Comparison of ENCODE assay signal across 18 mouse cellular contexts in genomic region chr13:92398491-92399384, GRCm38 (mm10). TPM values are rescaled to one million over a fixed set of nuclear protein-coding genes. Genes with fewer than 3 reads are reported as not detected.
DNase-seq lines count a peak whose midpoint lies in the region; ATAC-seq and TF ChIP-seq lines count a peak whose summit lies in the region.
"Had no signal": no experiment of that assay in that cellular context is flagged by ENCODE, and none has a peak within 500 bp of the region (broad histone marks: within the 10 kb centered on the region; RNA-seq: fewer than 3 reads in every experiment).

No protein-coding gene starts in this region.

- 0 out of 2 replicates have a peak, but pooled peaks have one; percentile 35 for ATAC-seq in forebrain, embryonic 15.5 days (replicated peaks)
- ATAC-seq in forebrain, embryonic 16.5 days = no peak
- ATAC-seq in midbrain, postnatal 0 days (ENCODE audit: low FRiP score) = 0 out of 2 replicates have a peak, but pooled peaks have one; percentile 31
- ATAC-seq: intestine, postnatal 0 days had no signal

- H3K4me3 ChIP-seq in forebrain, embryonic 15.5 days = no peak overlapping the region
- no peak overlapping the region for H3K4me3 ChIP-seq in forebrain, embryonic 16.5 days (replicated peaks; ENCODE audit: low read length)
- no peak overlapping the region for H3K4me3 ChIP-seq in midbrain, postnatal 0 days (ENCODE audit: low read depth, low read length)
- no peak overlapping the region for H3K4me3 ChIP-seq in midbrain, embryonic 10.5 days
- no peak overlapping the region for H3K4me3 ChIP-seq in lung, adult 2 months (replicated peaks; ENCODE audit: extremely low read depth, low read depth, low read length)
- H3K4me3 ChIP-seq: embryonic facial prominence, embryonic 12.5 days; liver, embryonic 13.5 days; midbrain, embryonic 12.5 days; neural tube, embryonic 12.5 days had no signal

- TF ChIP-seq CTCF in midbrain, postnatal 0 days (IDR thresholded peaks at IDR 0.05) = no peak
- TF ChIP-seq CTCF in lung, adult 2 months (IDR thresholded peaks at IDR 0.05; ENCODE audit: insufficient read depth, low read length) = no peak

- DNase-seq in midbrain, postnatal 0 days (ENCODE audit: low spot score) = peak; percentile 8
- DNase-seq in midbrain, embryonic 10.5 days (ENCODE audit: low spot score) = no peak
- DNase-seq in cerebellum, adult 8-10 months = peak; percentile 11
- no peak for DNase-seq in retina, postnatal 1 day
- no peak for DNase-seq in lung, adult 2 months
- DNase-seq: gastrocnemius, postnatal 10 days; kidney, postnatal 25 days; liver, embryonic 13.5 days; lung, postnatal 14 days had no signal

- no peak overlapping the region for H3K4me2 ChIP-seq in forebrain, embryonic 15.5 days (replicated peaks)
- H3K4me2 ChIP-seq in forebrain, embryonic 16.5 days (ENCODE audit: low read length) = no peak overlapping the region
- H3K4me2 ChIP-seq in midbrain, postnatal 0 days (ENCODE audit: low read depth, low read length, poor library complexity, severe bottlenecking) = no peak overlapping the region
- H3K4me2 ChIP-seq: embryonic facial prominence, embryonic 12.5 days; liver, embryonic 13.5 days; midbrain, embryonic 12.5 days; neural tube, embryonic 12.5 days had no signal

- no peak overlapping the region for H3K27ac ChIP-seq in forebrain, embryonic 15.5 days (replicated peaks)
- H3K27ac ChIP-seq in forebrain, embryonic 16.5 days (ENCODE audit: low read length) = no peak overlapping the region
- H3K27ac ChIP-seq in midbrain, postnatal 0 days (ENCODE audit: low read depth, low read length) = no peak overlapping the region
- no peak overlapping the region for H3K27ac ChIP-seq in midbrain, embryonic 10.5 days (replicated peaks)
- H3K27ac ChIP-seq: embryonic facial prominence, embryonic 12.5 days; liver, embryonic 13.5 days; midbrain, embryonic 12.5 days; neural tube, embryonic 12.5 days had no signal

- H3K27me3 ChIP-seq in forebrain, embryonic 15.5 days = no peaks in the 10 kb centered on the region
- H3K27me3 ChIP-seq in forebrain, embryonic 16.5 days (replicated peaks; ENCODE audit: control insufficient read depth, insufficient read depth, low read length) = no peaks in the 10 kb centered on the region
- H3K27me3 ChIP-seq in midbrain, postnatal 0 days (ENCODE audit: insufficient read depth, low read length) = no peaks in the 10 kb centered on the region
- no peaks in the 10 kb centered on the region for H3K27me3 ChIP-seq in midbrain, embryonic 10.5 days (ENCODE audit: low read depth, poor library complexity, severe bottlenecking)
- H3K27me3 ChIP-seq: embryonic facial prominence, embryonic 12.5 days; liver, embryonic 13.5 days; midbrain, embryonic 12.5 days; neural tube, embryonic 12.5 days had no signal

- WGBS in forebrain, embryonic 15.5 days = 58% methylated on average over 11 of the region's 11 CpGs
- 61% methylated on average over 11 of the region's 11 CpGs for WGBS in forebrain, embryonic 16.5 days
- WGBS in midbrain, postnatal 0 days = 51% methylated on average over 11 of the region's 11 CpGs
- WGBS in midbrain, embryonic 10.5 days = 81% methylated on average over 11 of the region's 11 CpGs
- 74% methylated on average over 11 of the region's 11 CpGs for WGBS in lung, adult 2 months

- no peaks in the 10 kb centered on the region for H3K9me3 ChIP-seq in forebrain, embryonic 15.5 days
- H3K9me3 ChIP-seq in forebrain, embryonic 16.5 days (ENCODE audit: control insufficient read depth, low read length) = no peaks in the 10 kb centered on the region
- H3K9me3 ChIP-seq in midbrain, postnatal 0 days (ENCODE audit: low read length) = no peaks in the 10 kb centered on the region
- no peaks in the 10 kb centered on the region for H3K9me3 ChIP-seq in midbrain, embryonic 10.5 days (replicated peaks)
- H3K9me3 ChIP-seq: embryonic facial prominence, embryonic 12.5 days; G1E; liver, embryonic 13.5 days; midbrain, embryonic 12.5 days; neural tube, embryonic 12.5 days had no signal

- H3K36me3 ChIP-seq in forebrain, embryonic 15.5 days = no peaks in the 10 kb centered on the region
- H3K36me3 ChIP-seq in forebrain, embryonic 16.5 days (ENCODE audit: control insufficient read depth, insufficient read depth) = no peaks in the 10 kb centered on the region
- no peaks in the 10 kb centered on the region for H3K36me3 ChIP-seq in midbrain, postnatal 0 days (ENCODE audit: insufficient read depth, low read length)
- no peaks in the 10 kb centered on the region for H3K36me3 ChIP-seq in midbrain, embryonic 10.5 days
- H3K36me3 ChIP-seq: embryonic facial prominence, embryonic 12.5 days; G1E; liver, embryonic 13.5 days; midbrain, embryonic 12.5 days; neural tube, embryonic 12.5 days had no signal

- no peak for TF ChIP-seq POLR2A in lung, adult 2 months (IDR thresholded peaks at IDR 0.05; ENCODE audit: borderline replicate concordance, extremely low read depth, low read depth, low read length)

- no peak overlapping the region for H3K9ac ChIP-seq in forebrain, embryonic 15.5 days (replicated peaks)
- no peak overlapping the region for H3K9ac ChIP-seq in forebrain, embryonic 16.5 days (replicated peaks; ENCODE audit: low read depth, low read length)
- no peak overlapping the region for H3K9ac ChIP-seq in midbrain, postnatal 0 days (replicated peaks; ENCODE audit: low read length, poor library complexity, severe bottlenecking)
- H3K9ac ChIP-seq: embryonic facial prominence, embryonic 12.5 days; liver, embryonic 13.5 days; midbrain, embryonic 12.5 days; neural tube, embryonic 12.5 days had no signal

- H3K4me1 ChIP-seq in forebrain, embryonic 15.5 days = no peaks in the 10 kb centered on the region
- no peaks in the 10 kb centered on the region for H3K4me1 ChIP-seq in forebrain, embryonic 16.5 days (replicated peaks; ENCODE audit: control insufficient read depth, insufficient read depth, low read length)
- no peaks in the 10 kb centered on the region for H3K4me1 ChIP-seq in midbrain, postnatal 0 days (ENCODE audit: insufficient read depth, low read length)
- no peaks in the 10 kb centered on the region for H3K4me1 ChIP-seq in midbrain, embryonic 10.5 days
- no peaks in the 10 kb centered on the region for H3K4me1 ChIP-seq in lung, adult 2 months (ENCODE audit: control insufficient read depth, insufficient read depth, low read length)
- H3K4me1 ChIP-seq: embryonic facial prominence, embryonic 12.5 days; liver, embryonic 13.5 days; midbrain, embryonic 12.5 days; neural tube, embryonic 12.5 days had no signal

RNA-seq across cellular contexts. Expression of gene Ankrd34b, which starts 27.0 kb away (rescaled TPM):
- 0.46 and 0.61 TPM in 2 replicates for polyA plus RNA-seq in forebrain, embryonic 15.5 days (2015; fragmentation: Nextera tagmentation; extraction: Ambion mirVana)
- polyA plus RNA-seq in forebrain, embryonic 16.5 days (2015; fragmentation: Nextera tagmentation; extraction: Ambion mirVana) = 0.67 and 0.96 TPM in 2 replicates
- 6.8 and 8.1 TPM in 2 replicates for total RNA-seq in midbrain, postnatal 0 days (2014; rRNA removed)
- polyA plus RNA-seq in midbrain, postnatal 0 days (2015; fragmentation: Nextera tagmentation; extraction: Ambion mirVana) = 4.2 and 4.8 TPM in 2 replicates
- 0.09 and 0.11 TPM in 2 replicates for polyA plus RNA-seq in midbrain, embryonic 10.5 days (2016; fragmentation: Nextera tagmentation; extraction: Ambion mirVana)
- polyA plus RNA-seq in lung, adult 2 months (2012; rRNA removed) = 0.02 TPM in 1 of 2 replicates, not detected in the other
- total RNA-seq: heart, postnatal 25 days had no signal
- polyA plus RNA-seq: G1E; urinary bladder, adult 2 months had no signal

RNA-seq across cellular contexts. Expression of gene Msh3, which starts 43.9 kb away (rescaled TPM):
- polyA plus RNA-seq in forebrain, embryonic 15.5 days (2015; fragmentation: Nextera tagmentation; extraction: Ambion mirVana) = 28.4 and 28.5 TPM in 2 replicates
- polyA plus RNA-seq in forebrain, embryonic 16.5 days (2015; fragmentation: Nextera tagmentation; extraction: Ambion mirVana) = 30.4 and 31.5 TPM in 2 replicates
- total RNA-seq in midbrain, postnatal 0 days (2014; rRNA removed) = 18.6 and 28.8 TPM in 2 replicates
- polyA plus RNA-seq in midbrain, postnatal 0 days (2015; fragmentation: Nextera tagmentation; extraction: Ambion mirVana) = 18.8 and 19.7 TPM in 2 replicates
- polyA plus RNA-seq in midbrain, embryonic 10.5 days (2016; fragmentation: Nextera tagmentation; extraction: Ambion mirVana) = 31.0 and 31.2 TPM in 2 replicates
- polyA plus RNA-seq in lung, adult 2 months (2012; rRNA removed) = 1.8 and 3.2 TPM in 2 replicates

RNA-seq across cellular contexts. Expression of gene Dhfr, which starts 44.2 kb away (rescaled TPM):
- 8.9 and 10.0 TPM in 2 replicates for polyA plus RNA-seq in forebrain, embryonic 15.5 days (2015; fragmentation: Nextera tagmentation; extraction: Ambion mirVana)
- polyA plus RNA-seq in forebrain, embryonic 16.5 days (2015; fragmentation: Nextera tagmentation; extraction: Ambion mirVana) = 7.9 and 8.8 TPM in 2 replicates
- total RNA-seq in midbrain, postnatal 0 days (2014; rRNA removed) = 2.4 and 3.2 TPM in 2 replicates
- 1.9 and 2.1 TPM in 2 replicates for polyA plus RNA-seq in midbrain, postnatal 0 days (2015; fragmentation: Nextera tagmentation; extraction: Ambion mirVana)
- polyA plus RNA-seq in midbrain, embryonic 10.5 days (2016; fragmentation: Nextera tagmentation; extraction: Ambion mirVana) = 24.9 and 28.5 TPM in 2 replicates
- polyA plus RNA-seq in lung, adult 2 months (2012; rRNA removed) = 0.45 and 0.57 TPM in 2 replicates

Comparison
In these comparisons a context has a peak if more than half of its experiments do, and no peak if none do; other contexts are left out.
1. DNase-seq: peak in midbrain, postnatal 0 days (single experiment) and cerebellum, adult 8-10 months (single experiment); none in midbrain, embryonic 10.5 days (single experiment), retina, postnatal 1 day (single experiment) and lung, adult 2 months (single experiment).